Mouse (Mus musculus): ENCODE results near the gene Tuba1c. TPM values are rescaled to one million over a fixed set of nuclear protein-coding genes. Genes with fewer than 3 reads are reported as not detected.

Gene Tuba1c
- total and polyA plus RNA-seq, 3 experiments, result 270 to 318 (median 284) TPM

Small RNA genes within 50 kb of the gene (microRNA-seq; reads per million reads assigned to microRNA genes)
- gene Mir6960, result 0 to 0.41 reads per million in 2 experiments

Other genes with a start within 250 kb of the Tuba1c start
- not detected for gene Wnt1, start 240.0 kb upstream of the Tuba1c start, total RNA-seq (2021)
- gene Wnt1, start 240.0 kb upstream of the Tuba1c start, polyA plus RNA-seq (2012; rRNA removed), result 0.08 TPM in 1 of 2 replicates, not detected in the other
- gene Ddn, start 220.4 kb upstream of the Tuba1c start, total RNA-seq (2021), result under 1 TPM in 1 of 2 experiments, not detected in 1; 0.35 TPM
- 0.03 and 0.08 TPM in 2 replicates for gene Ddn, start 220.4 kb upstream of the Tuba1c start, polyA plus RNA-seq (2012; rRNA removed)
- gene Prkag1, start 198.4 kb upstream of the Tuba1c start, total RNA-seq (2021), result 10 to 100 TPM; 77.1 to 79.8 TPM
- gene Prkag1, start 198.4 kb upstream of the Tuba1c start, polyA plus RNA-seq (2012; rRNA removed), result 54.9 and 57.3 TPM in 2 replicates
- gene Kmt2d, start 158.7 kb upstream of the Tuba1c start, total RNA-seq (2021), result 10 to 100 TPM; 36.8 to 58.2 TPM
- 21.0 and 22.3 TPM in 2 replicates for gene Kmt2d, start 158.7 kb upstream of the Tuba1c start, polyA plus RNA-seq (2012; rRNA removed)
- gene Rhebl1, start 135.4 kb upstream of the Tuba1c start, total RNA-seq (2021), result 1 to 10 TPM in 1 of 2 experiments, under 1 TPM in 1; 0.69 to 3.6 TPM
- gene Rhebl1, start 135.4 kb upstream of the Tuba1c start, polyA plus RNA-seq (2012; rRNA removed), result 1.3 and 2.0 TPM in 2 replicates
- gene Dhh, start 131.4 kb upstream of the Tuba1c start, total RNA-seq (2021), result 1 to 10 TPM; 2.3 to 3.5 TPM
- 3.1 and 3.8 TPM in 2 replicates for gene Dhh, start 131.4 kb upstream of the Tuba1c start, polyA plus RNA-seq (2012; rRNA removed)
- 10 to 100 TPM; 11.5 to 14.2 TPM for gene Lmbr1l, start 111.7 kb upstream of the Tuba1c start, total RNA-seq (2021)
- 36.3 and 58.5 TPM in 2 replicates for gene Lmbr1l, start 111.7 kb upstream of the Tuba1c start, polyA plus RNA-seq (2012; rRNA removed)
- gene Tuba1b, start 95.3 kb upstream of the Tuba1c start, total RNA-seq (2021), result 100 to 1,000 TPM; 235 to 261 TPM
- gene Tuba1b, start 95.3 kb upstream of the Tuba1c start, polyA plus RNA-seq (2012; rRNA removed), result 616 and 725 TPM in 2 replicates
- gene Gm49450, start 76.3 kb upstream of the Tuba1c start, total RNA-seq (2021), result 10 to 100 TPM in 1 of 2 experiments, not detected in 1; 10.9 TPM
- gene Gm49450, start 76.3 kb upstream of the Tuba1c start, polyA plus RNA-seq (2012; rRNA removed), result 49.5 and 126 TPM in 2 replicates
- 100 to 1,000 TPM in 1 of 2 experiments, 10 to 100 TPM in 1; 63.2 to 125 TPM for gene Tuba1a, start 76.2 kb upstream of the Tuba1c start, total RNA-seq (2021)
- gene Tuba1a, start 76.2 kb upstream of the Tuba1c start, polyA plus RNA-seq (2012; rRNA removed), result 128 and 133 TPM in 2 replicates
- gene Prph, start 25.3 kb downstream of the Tuba1c start, total RNA-seq (2021), result under 1 TPM; 0.43 to 0.86 TPM
- gene Prph, start 25.3 kb downstream of the Tuba1c start, polyA plus RNA-seq (2012; rRNA removed), result 2.4 and 8.5 TPM in 2 replicates
- gene Troap, start 44.7 kb downstream of the Tuba1c start, total RNA-seq (2021), result under 1 TPM; 0.73 to 0.78 TPM
- gene Troap, start 44.7 kb downstream of the Tuba1c start, polyA plus RNA-seq (2012; rRNA removed), result 2.8 and 5.2 TPM in 2 replicates
- not detected for gene C1ql4, start 57.9 kb downstream of the Tuba1c start, total RNA-seq (2021)
- gene C1ql4, start 57.9 kb downstream of the Tuba1c start, polyA plus RNA-seq (2012; rRNA removed), result not detected in 2 replicates
- gene Dnajc22, start 63.3 kb downstream of the Tuba1c start, total RNA-seq (2021), result 1 to 10 TPM; 3.2 to 4.4 TPM
- 0.29 and 0.31 TPM in 2 replicates for gene Dnajc22, start 63.3 kb downstream of the Tuba1c start, polyA plus RNA-seq (2012; rRNA removed)
- gene Spats2, start 96.0 kb downstream of the Tuba1c start, total RNA-seq (2021), result 10 to 100 TPM; 14.0 to 15.6 TPM
- gene Spats2, start 96.0 kb downstream of the Tuba1c start, polyA plus RNA-seq (2012; rRNA removed), result 5.6 and 7.6 TPM in 2 replicates
- under 1 TPM; 0.86 to 0.97 TPM for gene Kcnh3, start 195.0 kb downstream of the Tuba1c start, total RNA-seq (2021)
- 2.1 and 2.5 TPM in 2 replicates for gene Kcnh3, start 195.0 kb downstream of the Tuba1c start, polyA plus RNA-seq (2012; rRNA removed)
- 10 to 100 TPM; 28.5 to 43.5 TPM for gene Mcrs1, start 222.1 kb downstream of the Tuba1c start, total RNA-seq (2021)
- 55.1 and 63.5 TPM in 2 replicates for gene Mcrs1, start 222.1 kb downstream of the Tuba1c start, polyA plus RNA-seq (2012; rRNA removed)